Mouse (Mus musculus) heart, embryonic 16.5 days (tissue): ENCODE measurements at regions not wholly inside any gene's neighbourhood (a gene's known extent, or its start where the extent isn't known, plus 50 kb on each side); places are given as distances from the start of the nearest gene placed in this dataset.

ENCODE experiments used
- ATAC-seq: fragments of 200-750 bp; cut with Nextera tagmentation; replicated peaks from 2 replicates; pipeline ENCODE4 v1.8.0; 2017; ENCODE audit warnings: moderate number of reproducible peaks; ENCODE audit not compliant: insufficient read depth, low FRiP score; ENCODE audit errors: extremely low read depth
- H3K27ac ChIP-seq: fragments of 300-500 bp; sonication (generic); 2 replicates; pipeline ENCODE4 v1.5.1; 2014; ENCODE audit warnings: mild to moderate bottlenecking, low read length, control low read depth, moderate library complexity
- H3K27me3 ChIP-seq: fragments of 300-500 bp; sonication (generic); 2 replicates; pipeline ENCODE4 v1.6.1; 2014; ENCODE audit warnings: low read length, mixed read lengths; ENCODE audit not compliant: control insufficient read depth, insufficient read depth
- H3K36me3 ChIP-seq: fragments of 300-500 bp; sonication (generic); 2 replicates; pipeline ENCODE4 v1.6.1; 2014; ENCODE audit not compliant: control insufficient read depth, insufficient read depth
- H3K4me1 ChIP-seq: fragments of 300-500 bp; sonication (generic); 2 replicates; pipeline ENCODE4 v1.6.1; 2014; ENCODE audit warnings: low read length, mixed read lengths; ENCODE audit not compliant: control insufficient read depth, insufficient read depth
- H3K4me2 ChIP-seq: fragments of 300-500 bp; sonication (generic); 2 replicates; pipeline ENCODE4 v1.6.1; 2014; ENCODE audit warnings: low read depth, mild to moderate bottlenecking, control low read depth, low read length
- H3K4me3 ChIP-seq: fragments of 300-500 bp; sonication (generic); 2 replicates; pipeline ENCODE4 v1.5.1; 2014; ENCODE audit warnings: mild to moderate bottlenecking, control low read depth, low read length
- H3K9ac ChIP-seq: fragments of 300-500 bp; sonication (generic); 2 replicates; pipeline ENCODE4 v1.6.1; 2014; ENCODE audit warnings: low read length, control low read depth
- H3K9me3 ChIP-seq: fragments of 300-500 bp; sonication (generic); replicated peaks from 2 replicates; pipeline ENCODE4 v1.6.1; 2016; ENCODE audit warnings: low read length; ENCODE audit not compliant: control insufficient read depth
- WGBS: fragments of 180-500 bp; shearing (Covaris S2); extraction: QIAGEN DNeasy Blood & Tissue Kit; methylation state at CpG from one replicate; pipeline ENCODE4 v1.1.7; 2014; 5-methylcytosine and 5-hydroxymethylcytosine counted together

DNA sequence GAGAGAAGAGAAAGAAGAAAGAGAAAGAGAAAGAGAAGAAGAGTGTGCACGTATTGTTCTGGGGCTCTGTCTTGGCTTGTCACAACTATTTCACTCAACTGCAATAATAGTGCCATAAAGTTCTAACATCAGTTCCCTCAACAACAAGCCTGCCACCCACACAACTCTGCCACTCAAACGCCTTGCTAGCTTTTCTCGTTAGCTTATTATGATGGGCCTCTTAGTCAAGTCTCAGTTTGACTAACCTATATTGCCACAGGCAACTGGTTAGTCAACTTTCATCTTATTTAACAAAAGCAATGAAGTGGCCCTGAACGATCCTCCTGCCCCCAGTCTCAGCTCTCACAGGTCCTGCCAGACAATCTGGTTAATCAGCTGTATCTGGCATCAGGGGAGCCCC lies 521.0 kb upstream of the 4930412O13Rik start:
- H3K4me2 ChIP-seq = no peak overlapping the region
- no peaks in the 10 kb centered on the region for H3K9me3 ChIP-seq
- H3K27ac ChIP-seq = no peak overlapping the region
- no peaks in the 10 kb centered on the region for H3K36me3 ChIP-seq
- WGBS = 78% methylated on average over 4 of the region's 4 CpGs
- H3K4me3 ChIP-seq = no peak overlapping the region
- H3K4me1 ChIP-seq = no peaks in the 10 kb centered on the region
- ATAC-seq = no peak
- H3K9ac ChIP-seq = no peak overlapping the region
- H3K27me3 ChIP-seq = no peaks in the 10 kb centered on the region

DNA sequence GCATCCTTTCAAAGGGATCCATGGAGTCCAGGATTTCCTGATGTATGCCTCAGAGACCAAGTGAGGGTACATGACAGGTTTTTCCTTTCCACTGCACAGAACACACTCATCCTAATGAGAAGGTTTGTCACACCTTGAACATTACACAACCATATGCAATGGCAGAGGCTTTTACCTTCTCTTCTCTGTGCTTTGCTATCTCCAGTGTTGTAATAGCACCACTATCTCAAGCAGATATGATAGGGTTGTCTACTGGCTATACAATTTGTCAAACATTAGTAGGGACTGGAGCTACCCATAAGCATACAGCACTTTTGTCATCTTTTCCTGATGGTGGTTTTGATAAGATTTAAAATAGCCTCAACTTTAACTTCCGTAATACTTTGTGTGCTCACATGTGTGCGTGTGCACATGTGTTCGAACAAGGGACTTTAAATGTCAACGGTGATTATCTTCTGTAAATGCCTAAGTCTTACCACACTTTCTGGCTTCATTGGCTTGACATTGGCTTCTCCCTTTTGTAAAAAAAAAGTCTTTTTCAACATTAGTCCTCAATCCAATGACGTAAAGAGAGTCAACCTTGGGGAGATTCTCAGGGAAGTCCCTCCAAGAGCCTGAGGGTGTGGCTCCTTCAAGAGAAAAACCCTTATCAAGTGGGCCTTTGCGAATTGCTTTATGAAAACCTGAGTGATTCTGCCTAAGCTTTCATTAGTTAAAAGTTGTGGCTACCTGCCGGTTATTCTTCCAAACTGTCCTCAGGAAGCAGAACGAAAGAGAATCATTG lies 513.1 kb upstream of the 4930412O13Rik start:
- ATAC-seq = no peak
- Histone ChIP-seq H3K4me3 (no peak overlapping the region), H3K27ac (no peak overlapping the region), H3K4me1 (no peaks in the 10 kb centered on the region), H3K36me3 (no peaks in the 10 kb centered on the region), H3K4me2 (no peak overlapping the region), H3K9me3 (no peaks in the 10 kb centered on the region), H3K9ac (no peak overlapping the region), H3K27me3 (no peaks in the 10 kb centered on the region)
- WGBS = 87% methylated on average over 8 of the region's 8 CpGs

DNA sequence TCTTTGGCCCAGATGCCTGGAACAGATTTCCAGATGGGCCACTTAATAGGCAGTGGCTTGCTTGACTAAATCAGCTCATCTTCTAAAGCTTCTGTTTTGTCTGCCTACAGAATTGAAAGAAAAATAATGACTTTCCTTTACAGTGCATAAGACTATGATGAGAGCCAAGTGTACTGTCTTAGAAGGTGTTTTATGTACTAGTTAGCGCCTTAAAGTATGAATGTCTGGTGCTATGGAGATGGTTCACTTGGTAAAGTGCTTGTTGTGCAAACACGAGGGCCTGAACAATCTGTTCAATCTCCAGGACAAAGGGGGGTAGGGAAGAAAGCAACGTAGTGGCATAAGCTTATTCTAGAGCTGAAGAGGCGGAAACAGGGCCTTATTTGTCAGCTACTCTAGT lies 511.5 kb upstream of the 4930412O13Rik start:
- 71% methylated on average over 4 of the region's 4 CpGs for WGBS
- Histone ChIP-seq H3K36me3 (no peaks in the 10 kb centered on the region), H3K9ac (no peak overlapping the region), H3K4me3 (no peak overlapping the region), H3K4me1 (no peaks in the 10 kb centered on the region), H3K4me2 (no peak overlapping the region), H3K27me3 (no peaks in the 10 kb centered on the region), H3K9me3 (no peaks in the 10 kb centered on the region), H3K27ac (no peak overlapping the region)
- ATAC-seq = no peak

DNA sequence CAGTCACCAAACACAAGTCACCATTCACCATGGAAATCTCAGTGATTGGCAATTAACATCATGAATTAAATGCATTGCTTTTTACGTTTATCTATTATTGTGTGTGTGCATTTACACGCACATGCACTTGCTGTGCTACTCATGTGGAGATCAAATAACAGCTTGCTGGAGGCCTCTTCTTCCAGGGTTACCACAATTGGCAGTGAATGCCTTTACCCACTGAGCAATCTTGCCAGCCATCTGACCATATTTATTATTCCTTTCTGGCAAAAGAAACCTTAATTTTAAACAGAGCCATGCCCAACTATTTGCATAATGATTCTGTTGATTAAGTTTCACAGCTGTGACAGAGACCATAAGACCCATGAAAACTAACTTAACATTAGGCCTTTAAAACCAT lies 494.5 kb upstream of the 4930412O13Rik start:
- Histone ChIP-seq H3K4me1 (no peaks in the 10 kb centered on the region), H3K9ac (no peak overlapping the region)
- no peak for ATAC-seq

DNA sequence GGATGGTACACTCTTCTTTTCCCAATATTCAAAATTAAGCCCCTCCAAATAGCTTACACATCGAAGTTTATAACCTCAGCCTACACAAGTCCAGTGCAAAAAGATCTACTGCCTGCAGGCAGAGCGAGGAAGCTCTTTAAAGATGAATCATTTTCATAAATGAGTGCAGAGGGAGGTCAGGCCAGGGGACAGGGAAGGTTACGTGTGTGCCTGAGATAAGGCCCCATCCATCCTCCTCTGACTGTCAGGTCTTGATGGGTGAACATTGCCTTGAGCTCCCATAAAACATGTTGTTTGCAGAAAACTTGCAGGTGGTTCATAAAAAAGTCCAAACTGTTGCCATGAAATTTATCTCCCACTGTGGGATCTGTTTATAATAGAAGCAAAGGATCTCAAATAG lies 493.0 kb upstream of the 4930412O13Rik start:
- ATAC-seq = no peak
- no peak overlapping the region for H3K4me3 ChIP-seq
- WGBS = 57% methylated on average over 3 of the region's 3 CpGs
- H3K4me2 ChIP-seq = no peak overlapping the region
- H3K36me3 ChIP-seq = no peaks in the 10 kb centered on the region
- no peaks in the 10 kb centered on the region for H3K4me1 ChIP-seq
- no peaks in the 10 kb centered on the region for H3K27me3 ChIP-seq
- H3K27ac ChIP-seq = no peak overlapping the region
- H3K9me3 ChIP-seq = no peaks in the 10 kb centered on the region
- H3K9ac ChIP-seq = no peak overlapping the region

More for the DNA sequence above, 494.5 kb upstream of the 4930412O13Rik start:
- Histone ChIP-seq H3K4me2 (no peak overlapping the region), H3K4me3 (no peak overlapping the region), H3K36me3 (no peaks in the 10 kb centered on the region), H3K9me3 (no peaks in the 10 kb centered on the region), H3K27me3 (no peaks in the 10 kb centered on the region), H3K27ac (no peak overlapping the region)
- WGBS = 74% methylated on average over 2 of the region's 2 CpGs

DNA sequence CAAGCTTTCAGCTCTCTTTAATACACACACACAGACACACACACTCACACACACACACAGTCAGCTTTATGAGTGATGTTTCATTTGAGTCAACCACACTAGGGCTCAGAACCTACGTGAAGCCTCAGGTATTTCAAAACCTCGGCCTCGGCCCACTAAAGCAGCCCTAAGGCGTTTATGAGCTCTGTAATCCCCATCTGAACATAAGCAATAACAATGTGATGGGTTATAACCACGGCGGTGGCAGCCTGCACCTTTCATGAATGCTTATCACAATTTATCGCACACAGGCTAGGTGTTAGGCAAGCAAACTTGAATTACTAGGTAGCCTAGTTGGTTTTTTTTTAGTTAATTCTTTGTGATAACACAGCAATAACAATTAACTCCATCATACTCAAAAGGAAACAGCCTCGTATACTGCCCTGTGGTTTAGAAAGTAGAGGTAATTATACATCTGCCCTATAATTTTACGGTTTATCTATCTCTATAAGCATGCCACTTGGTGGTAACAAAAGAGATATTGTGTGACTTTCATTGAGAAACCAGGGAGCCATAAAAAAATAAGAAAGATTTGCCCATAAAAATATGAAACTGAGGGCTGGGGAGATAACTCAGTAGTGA lies 485.6 kb upstream of the 4930412O13Rik start:
- Histone ChIP-seq H3K27ac (no peak overlapping the region), H3K27me3 (no peaks in the 10 kb centered on the region), H3K4me1 (no peaks in the 10 kb centered on the region), H3K4me2 (no peak overlapping the region), H3K9me3 (no peaks in the 10 kb centered on the region), H3K4me3 (no peak overlapping the region), H3K9ac (no peak overlapping the region), H3K36me3 (no peaks in the 10 kb centered on the region)
- 78% methylated on average over 9 of the region's 9 CpGs for WGBS
- ATAC-seq = no peak

DNA sequence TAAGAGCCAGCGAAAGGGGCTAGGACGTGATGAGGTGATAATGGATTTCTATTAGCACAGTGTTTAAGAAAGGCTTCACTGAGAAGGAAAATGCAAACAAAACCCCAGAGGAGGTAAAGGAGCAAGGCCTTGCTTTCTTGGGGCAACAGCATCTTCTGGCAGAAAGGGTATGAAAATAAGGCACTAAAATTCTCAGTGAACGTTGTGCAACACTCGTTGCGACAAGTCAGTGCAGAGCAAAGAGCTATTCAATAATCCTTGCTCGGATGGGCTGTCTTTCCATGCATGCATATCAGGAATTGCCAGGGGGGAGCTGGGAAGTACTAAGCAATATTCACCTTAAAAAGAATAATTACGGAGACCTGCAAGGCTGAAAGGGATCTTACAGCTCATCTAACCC lies 479.6 kb upstream of the 4930412O13Rik start:
- ATAC-seq = no peak
- Histone ChIP-seq H3K27ac (no peak overlapping the region), H3K4me2 (no peak overlapping the region), H3K9ac (no peak overlapping the region), H3K4me3 (no peak overlapping the region), H3K4me1 (no peaks in the 10 kb centered on the region), H3K36me3 (no peaks in the 10 kb centered on the region), H3K9me3 (no peaks in the 10 kb centered on the region), H3K27me3 (no peaks in the 10 kb centered on the region)
- 74% methylated on average over 7 of the region's 7 CpGs for WGBS

DNA sequence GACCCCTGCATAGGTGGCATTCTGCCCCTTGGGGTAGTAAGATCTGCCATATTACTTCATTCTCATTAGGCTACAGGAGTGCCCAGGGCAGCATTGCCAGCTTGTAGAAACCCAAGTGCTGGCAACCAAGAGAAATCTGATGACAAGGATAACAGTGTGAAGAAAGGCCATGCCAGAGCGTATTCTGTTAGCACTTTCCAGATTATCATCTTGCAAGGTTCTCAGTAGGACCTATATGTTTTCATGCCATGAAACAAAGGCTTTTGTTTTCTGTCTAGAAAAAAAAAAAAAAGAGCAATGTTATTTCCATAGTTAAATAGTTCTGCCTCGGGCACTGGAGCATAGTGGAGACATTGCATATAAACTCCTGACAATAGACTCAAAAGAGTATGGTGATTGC lies 478.8 kb upstream of the 4930412O13Rik start:
- ATAC-seq = no peak
- H3K36me3 ChIP-seq = no peaks in the 10 kb centered on the region
- no peak overlapping the region for H3K9ac ChIP-seq
- no peak overlapping the region for H3K4me2 ChIP-seq
- WGBS = 67% methylated on average over 2 of the region's 2 CpGs
- no peaks in the 10 kb centered on the region for H3K9me3 ChIP-seq
- H3K27me3 ChIP-seq = no peaks in the 10 kb centered on the region
- no peak overlapping the region for H3K4me3 ChIP-seq
- H3K4me1 ChIP-seq = no peaks in the 10 kb centered on the region
- no peak overlapping the region for H3K27ac ChIP-seq

DNA sequence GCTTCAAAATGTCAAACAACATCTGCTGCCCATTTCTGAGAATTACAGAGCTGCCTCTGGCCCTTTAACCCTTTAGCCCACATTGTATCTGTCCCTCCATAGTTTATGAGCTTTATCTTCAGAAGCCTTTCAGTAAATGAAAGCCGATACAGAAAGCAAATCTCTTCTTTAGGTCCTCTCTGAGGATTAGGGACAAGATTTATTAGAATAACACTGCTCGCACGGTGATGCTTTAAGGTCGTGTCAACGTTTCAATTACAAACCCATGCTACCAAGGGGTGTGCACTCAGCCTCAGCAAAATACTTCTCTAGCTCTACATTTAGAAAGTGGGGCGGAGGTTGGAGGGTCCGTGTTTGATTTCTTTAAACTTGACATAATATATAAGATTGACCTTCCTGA lies 472.0 kb upstream of the 4930412O13Rik start:
- H3K36me3 ChIP-seq = no peaks in the 10 kb centered on the region
- 79% methylated on average over 7 of the region's 7 CpGs for WGBS
- no peak overlapping the region for H3K9ac ChIP-seq
- no peaks in the 10 kb centered on the region for H3K27me3 ChIP-seq
- H3K4me2 ChIP-seq = no peak overlapping the region
- no peaks in the 10 kb centered on the region for H3K9me3 ChIP-seq
- no peak overlapping the region for H3K27ac ChIP-seq
- no peak for ATAC-seq
- no peak overlapping the region for H3K4me3 ChIP-seq
- H3K4me1 ChIP-seq = no peaks in the 10 kb centered on the region
